Mouse (Mus musculus) lung, postnatal 14 days (tissue): ENCODE data around the gene Rars.

Source experiments
- DNase-seq: peaks from one replicate; pipeline ENCODE4 v3.0.0; 2021

Gene Rars

DNA sequence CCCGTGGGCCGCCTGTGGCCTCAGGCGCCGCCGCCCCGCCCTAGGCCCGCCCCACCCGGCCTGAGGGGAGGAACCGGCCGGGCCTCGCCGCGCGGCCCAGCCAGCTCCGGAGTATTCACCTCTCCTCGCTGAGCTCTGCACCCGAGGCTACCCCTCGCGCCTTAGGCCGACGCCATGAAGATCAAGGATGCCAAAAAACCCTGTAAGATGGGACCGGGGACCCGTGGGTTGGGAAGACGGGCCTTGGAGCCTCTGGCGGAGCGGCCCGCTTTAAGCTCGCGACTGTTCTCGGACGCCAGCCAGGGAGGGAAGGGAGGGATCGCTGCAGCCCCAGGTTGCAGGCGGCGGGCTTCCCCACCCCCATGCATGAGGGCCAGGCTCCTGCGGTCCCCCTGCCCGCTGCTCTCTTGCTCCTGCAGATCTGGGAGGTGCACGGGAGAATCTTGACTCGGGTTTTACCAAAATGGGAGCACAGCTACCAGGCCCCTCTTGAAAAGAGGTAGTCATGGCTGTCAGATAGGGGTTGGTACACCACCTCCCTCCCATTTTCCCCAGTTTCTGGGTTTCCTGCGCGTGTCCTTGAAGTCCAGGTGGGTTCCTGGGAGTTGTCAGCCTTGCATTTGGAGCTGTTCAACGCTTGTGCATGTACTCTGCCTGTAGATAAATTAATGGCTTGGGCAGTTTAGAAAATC is 64.4 kb downstream of the Rars start:
- peak; percentile 77 for DNase-seq

DNA sequence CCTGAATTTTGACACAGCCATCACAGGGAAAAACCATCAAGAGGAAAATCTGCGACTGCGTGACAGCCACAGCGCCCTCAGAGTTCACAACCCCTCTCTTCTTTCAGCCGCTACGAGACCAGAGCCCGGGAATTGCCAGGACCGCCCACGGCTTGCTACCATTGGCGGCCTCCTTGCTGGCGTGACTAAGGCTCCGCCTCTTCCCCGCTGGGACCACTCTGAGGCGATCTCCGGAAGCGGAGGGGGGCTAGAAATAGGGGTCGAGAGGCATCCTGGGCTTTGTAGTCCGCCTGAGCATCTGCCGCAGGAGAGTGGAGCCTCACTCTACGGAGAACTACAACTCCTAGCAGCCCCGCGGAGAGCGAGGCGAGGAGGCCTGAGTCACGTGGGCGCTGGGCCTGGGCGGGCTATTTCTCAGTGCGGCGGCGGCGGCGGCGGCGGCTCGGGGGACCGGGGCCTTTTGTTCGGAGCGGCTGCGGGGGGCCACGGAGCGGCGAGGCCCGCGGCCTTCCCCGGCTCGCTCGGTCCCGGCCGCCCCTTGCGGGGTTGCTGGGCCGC is 65.0 kb downstream of the Rars start, which contains the start of gene Pank3:
Gene Pank3 (plus strand): TSS at position 297 of the 558 bp plus-strand sequence.
- DNase-seq = peak; percentile 95

DNA sequence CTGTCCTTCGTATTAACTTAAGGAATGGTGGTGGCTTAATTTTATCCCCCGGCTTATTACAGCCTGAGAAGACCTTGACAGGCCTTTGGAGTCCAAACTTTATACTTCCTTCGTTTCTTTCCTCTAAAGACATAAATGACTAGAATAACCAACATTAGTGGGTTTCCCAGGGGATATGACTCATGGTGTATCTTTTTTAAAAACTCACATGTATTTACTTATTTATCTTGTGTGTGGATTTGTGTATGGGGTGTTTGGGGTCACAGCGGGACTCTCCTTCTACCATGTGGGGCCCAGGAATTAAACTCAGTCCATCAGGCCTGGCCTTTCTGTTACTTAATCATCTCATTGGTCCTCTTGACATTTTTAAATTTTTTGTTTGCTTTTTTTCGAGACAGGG is 67.5 kb downstream of the Rars start:
- no peak for DNase-seq

DNA sequence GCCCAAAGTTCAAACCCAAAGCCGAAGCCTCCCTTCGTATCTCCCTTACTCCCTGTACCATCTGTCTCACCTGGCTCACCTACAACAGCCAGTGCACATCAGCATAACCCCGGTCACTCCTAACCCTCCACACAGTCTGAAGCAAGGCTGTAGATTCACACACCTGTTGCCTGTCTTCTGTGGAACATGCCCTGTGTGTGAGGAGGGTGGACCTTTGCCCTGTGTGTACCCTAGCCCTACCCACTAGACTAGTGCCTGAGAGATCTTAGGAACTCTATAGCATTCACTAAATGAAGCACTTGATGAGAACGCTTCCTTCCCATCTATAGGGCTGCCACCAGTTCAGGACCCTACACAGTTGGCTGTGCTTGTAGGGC is 73.7 kb downstream of the Rars start:
- DNase-seq = no peak

DNA sequence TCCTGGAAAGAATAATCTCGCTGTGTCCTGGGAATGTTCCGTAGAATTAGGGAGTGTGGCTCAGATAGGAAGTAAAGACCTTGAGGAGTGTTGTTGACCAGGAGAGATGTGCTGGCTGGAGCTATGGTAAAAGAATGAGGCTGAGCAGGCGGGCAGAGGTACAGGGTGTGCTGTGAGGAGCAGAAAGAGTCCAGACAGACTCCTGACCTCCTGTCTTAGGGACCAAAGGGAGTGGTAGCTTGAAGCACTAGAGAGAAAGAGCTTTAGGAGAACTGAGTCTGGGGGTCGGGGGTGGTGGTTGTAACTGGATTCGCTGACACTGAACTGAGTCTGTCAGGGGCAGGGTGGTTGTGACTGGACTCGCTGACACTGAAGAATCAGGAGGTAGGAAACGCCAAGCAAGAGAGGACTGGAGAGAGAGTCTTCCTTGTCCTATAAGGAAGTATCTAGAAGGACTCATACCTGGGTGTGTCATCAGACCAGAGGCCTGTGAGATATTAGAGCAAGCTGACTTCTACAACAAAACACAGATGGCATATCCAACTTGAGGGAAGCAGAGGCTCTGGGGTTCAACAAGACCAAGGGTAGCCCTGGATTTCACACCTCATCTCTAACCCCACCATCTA is 74.2 kb downstream of the Rars start:
- DNase-seq = no peak
